Mouse (Mus musculus) hindbrain, postnatal 0 days (tissue): ENCODE data around the gene Hdhd5. TPM values are rescaled to one million over a fixed set of nuclear protein-coding genes. Genes with fewer than 3 reads are reported as not detected.
A peak's percentile ranks its signal among the peaks of the same experiment; 100 is the strongest.

ENCODE experiments used
- ATAC-seq: fragments of 200-750 bp; cut with Nextera tagmentation; 2 replicates; pipeline ENCODE4 v1.8.0; 2017; ENCODE audit warnings: mild to moderate bottlenecking, moderate TSS enrichment, moderate library complexity
- DNase-seq: peaks from one replicate; pipeline ENCODE4 v3.0.0-alpha.2; 2015; ENCODE audit warnings: low spot score
- H3K27ac ChIP-seq: fragments of 300-500 bp; sonication (generic); 2 replicates; pipeline ENCODE4 v1.5.1; 2014; ENCODE audit warnings: mild to moderate bottlenecking
- H3K27me3 ChIP-seq: fragments of 300-500 bp; sonication (generic); 2 replicates; pipeline ENCODE4 v1.6.1; 2014; ENCODE audit warnings: low read length, mixed read lengths; ENCODE audit not compliant: insufficient read depth
- H3K36me3 ChIP-seq: fragments of 300-500 bp; sonication (generic); 2 replicates; pipeline ENCODE4 v1.6.1; 2014; ENCODE audit warnings: low read length, mixed read lengths; ENCODE audit not compliant: insufficient read depth
- H3K4me1 ChIP-seq: fragments of 300-500 bp; sonication (generic); 2 replicates; pipeline ENCODE4 v1.6.1; 2014; ENCODE audit warnings: antibody characterized with exemption, low read length, mixed read lengths; ENCODE audit not compliant: insufficient read depth
- H3K4me2 ChIP-seq: fragments of 300-500 bp; sonication (generic); 2 replicates; pipeline ENCODE4 v1.6.1; 2014; ENCODE audit warnings: low read depth, mild to moderate bottlenecking, low read length, moderate library complexity, mixed read lengths
- H3K4me3 ChIP-seq: fragments of 300-500 bp; sonication (generic); 2 replicates; pipeline ENCODE4 v1.5.1; 2014; ENCODE audit warnings: low read length
- H3K9ac ChIP-seq: fragments of 300-500 bp; sonication (generic); replicated peaks from 2 replicates; pipeline ENCODE4 v1.6.1; 2014; ENCODE audit warnings: mild to moderate bottlenecking, low read length, moderate library complexity, mixed read lengths
- H3K9me3 ChIP-seq: fragments of 300-500 bp; sonication (generic); 2 replicates; pipeline ENCODE4 v1.6.1; 2016; ENCODE audit warnings: low read length, mixed read lengths
- CTCF ChIP-seq: IDR thresholded peaks from 2 replicates; pipeline ENCODE4 v1.5.1; 2016; ENCODE audit warnings: antibody characterized with exemption, control low read depth, low read depth
- WGBS: fragments of 180-500 bp; shearing (Covaris S2); extraction: QIAGEN DNeasy Blood & Tissue Kit; methylation state at CpG from one replicate; pipeline ENCODE4 v1.1.7; 2014; 5-methylcytosine and 5-hydroxymethylcytosine counted together
- polyA plus RNA-seq: library from polyadenylated mRNA; unstranded; fragments of >200 nt; fragmentation: Nextera tagmentation; extraction: Ambion mirVana; gene quantifications from 2 replicates; pipeline ENCODE4 v1.2.1, GENCODE M21; 2015
- total RNA-seq: library from RNA; depleted of rRNA; stranded (reverse); fragments of >200 nt; gene quantifications from 2 replicates; pipeline ENCODE4 v1.2.3, GENCODE M21; 2014

Gene Hdhd5
- total and polyA plus RNA-seq, 2 experiments from 2014 or later, result 19.1 to 38.9 TPM

DNA sequence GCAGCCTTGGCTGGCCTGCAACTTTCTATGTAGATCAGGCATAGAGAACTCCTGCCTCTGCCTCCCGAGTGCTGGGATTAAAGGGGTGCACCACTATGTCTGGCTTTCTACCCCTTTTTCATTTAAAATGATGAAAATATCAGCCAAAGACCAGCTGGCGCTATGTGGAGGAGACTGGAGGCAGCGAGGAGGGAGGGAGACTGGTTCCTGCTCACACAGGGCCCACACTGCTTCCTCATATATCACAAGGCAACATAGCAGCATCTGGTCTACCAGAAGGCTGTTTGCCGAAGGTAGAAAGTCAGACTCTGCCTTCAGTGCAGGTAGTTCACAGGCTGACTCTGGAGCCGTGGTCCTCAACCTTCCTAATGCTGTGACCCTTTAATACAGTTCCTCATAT, 50.8 kb downstream of the Hdhd5 start:
- WGBS, result 95% methylated on average over 5 of the region's 5 CpGs

DNA sequence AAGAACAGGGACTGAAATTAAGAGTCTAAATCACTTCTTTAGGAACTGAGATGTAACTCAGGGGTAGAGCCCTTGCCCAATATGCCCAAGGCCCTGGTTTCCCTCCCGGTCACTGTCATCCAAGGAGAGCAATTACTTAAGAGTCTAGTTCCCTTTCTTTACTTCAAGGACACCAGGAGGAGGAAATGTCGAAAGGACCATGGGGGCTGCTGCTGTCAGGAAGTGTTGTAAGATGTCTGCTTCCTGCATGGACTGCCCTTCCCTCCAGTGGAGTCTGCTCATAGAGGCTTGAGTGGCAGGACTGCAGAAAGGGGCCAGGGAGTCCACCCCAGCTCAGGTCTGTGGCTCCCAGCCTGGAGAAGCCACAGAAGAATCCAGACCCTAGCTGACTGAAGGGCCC, 51.8 kb downstream of the Hdhd5 start:
- no peak overlapping the region for H3K4me3 ChIP-seq
- no peak for TF ChIP-seq CTCF
- no peaks in the 10 kb centered on the region for H3K9me3 ChIP-seq
- no peak overlapping the region for H3K27ac ChIP-seq
- peaks cover 5% of the 10 kb centered on the region; the same call in 1 of the 2 replicates for H3K36me3 ChIP-seq
- ATAC-seq, result no peak
- no peaks in the 10 kb centered on the region for H3K27me3 ChIP-seq
- no peaks in the 10 kb centered on the region for H3K4me1 ChIP-seq
- no peak overlapping the region for H3K4me2 ChIP-seq
- DNase-seq, result no peak
- H3K9ac ChIP-seq, result no peak overlapping the region
- 95% methylated on average over 2 of the region's 2 CpGs for WGBS

More for the DNA sequence above, 50.8 kb downstream of the Hdhd5 start:
- Histone ChIP-seq H3K27me3 (no peaks in the 10 kb centered on the region), H3K4me1 (no peaks in the 10 kb centered on the region), H3K4me3 (no peak overlapping the region), H3K4me2 (no peak overlapping the region), H3K27ac (no peak overlapping the region), H3K9me3 (no peaks in the 10 kb centered on the region), H3K9ac (no peak overlapping the region), H3K36me3 (peaks cover 5% of the 10 kb centered on the region; the same call in 1 of the 2 replicates)
- no peak for ATAC-seq
- DNase-seq, result no peak
- no peak for TF ChIP-seq CTCF

DNA sequence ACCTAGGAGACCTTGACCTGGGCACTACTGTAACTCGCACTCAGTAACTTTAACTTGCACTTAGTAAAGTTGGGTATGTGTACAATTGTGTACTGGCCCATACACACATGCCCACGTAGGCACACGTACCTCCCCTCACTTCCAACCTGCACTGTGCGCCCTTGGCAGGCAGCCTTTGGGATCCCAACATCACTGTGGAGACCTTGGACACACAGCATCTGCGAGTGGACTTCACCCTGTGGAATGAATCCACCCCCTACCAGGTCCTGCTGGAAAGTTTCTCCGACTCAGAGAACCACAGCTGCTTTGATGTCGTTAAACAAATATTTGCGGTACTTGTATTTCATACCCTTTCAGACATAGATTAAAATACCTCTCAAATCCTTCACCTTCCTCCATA, 55.8 kb downstream of the Hdhd5 start:
- Histone ChIP-seq H3K27ac (no peak overlapping the region), H3K9ac (no peak overlapping the region), H3K4me1 (peaks cover 24% of the 10 kb centered on the region; the same call in 1 of the 2 replicates), H3K36me3 (no peaks in the 10 kb centered on the region), H3K9me3 (no peaks in the 10 kb centered on the region), H3K4me2 (no peak overlapping the region), H3K4me3 (no peak overlapping the region), H3K27me3 (no peaks in the 10 kb centered on the region)
- no peak for TF ChIP-seq CTCF
- ATAC-seq (no peak), DNase-seq (no peak)
- 76% methylated on average over 8 of the region's 8 CpGs for WGBS

DNA sequence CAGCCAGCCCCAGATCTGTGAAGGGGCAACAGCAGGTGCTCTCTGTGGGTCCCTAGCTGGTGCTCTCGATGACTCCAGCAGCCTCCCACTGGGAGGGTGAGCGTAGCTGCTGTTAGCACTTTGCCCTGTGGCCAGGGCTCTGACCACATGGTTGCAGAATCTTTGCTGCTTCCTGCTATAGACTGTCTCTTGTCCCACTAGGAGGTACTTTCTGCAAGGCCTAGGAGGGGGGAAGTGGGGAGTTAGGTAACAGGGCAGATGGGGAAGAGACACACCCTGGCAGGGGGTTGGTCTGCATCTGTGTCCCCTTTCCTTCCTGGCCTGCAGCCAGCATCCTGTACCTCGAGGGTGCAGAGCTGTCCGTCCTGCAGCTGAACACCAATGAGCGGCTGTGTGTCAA, 57.7 kb downstream of the Hdhd5 start:
- Histone ChIP-seq H3K9me3 (no peaks in the 10 kb centered on the region), H3K4me2 (no peak overlapping the region), H3K27me3 (no peaks in the 10 kb centered on the region), H3K36me3 (no peaks in the 10 kb centered on the region), H3K9ac (no peak overlapping the region), H3K27ac (peak overlapping the region; percentile 11; the same call in 1 of the 2 replicates), H3K4me1 (peaks cover 24% of the 10 kb centered on the region; the same call in 1 of the 2 replicates), H3K4me3 (no peak overlapping the region)
- peak; percentile 39 for DNase-seq
- no peak for TF ChIP-seq CTCF
- WGBS, result 22% methylated on average over 5 of the region's 5 CpGs
- ATAC-seq, result peak; percentile 58

DNA sequence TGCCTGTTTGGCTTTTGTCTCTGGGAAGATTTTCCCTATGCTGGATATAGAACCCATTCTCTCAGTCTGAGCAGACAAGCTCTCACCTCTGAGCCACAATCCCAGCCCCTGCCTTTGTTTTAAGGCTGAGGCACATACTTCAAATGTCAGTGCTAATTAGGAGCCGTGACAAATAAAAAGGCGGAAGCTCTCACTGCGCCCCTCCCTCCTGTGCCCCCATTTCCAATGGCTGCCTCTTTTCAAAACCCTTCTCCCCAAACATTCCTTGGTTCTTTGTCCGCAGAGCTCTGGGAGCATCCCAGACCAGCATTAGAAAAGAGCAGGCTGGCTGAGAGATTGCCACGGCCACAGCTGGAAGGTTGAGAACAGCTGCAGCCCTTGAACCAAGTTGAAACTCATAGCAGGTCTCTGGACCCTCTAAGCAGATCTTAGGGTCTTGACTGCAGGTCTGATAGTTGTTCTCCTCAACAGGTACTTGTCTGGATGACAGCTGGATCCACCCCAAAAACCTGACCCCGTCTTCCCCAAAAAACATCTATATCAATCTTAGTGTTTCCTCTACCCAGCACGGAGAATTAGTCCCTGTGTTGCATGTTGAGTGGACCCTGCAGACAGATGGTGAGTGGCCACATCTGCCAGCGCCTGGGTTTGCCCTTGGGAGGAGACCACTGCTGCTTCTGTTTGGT, 58.5 kb downstream of the Hdhd5 start:
- Histone ChIP-seq H3K9ac (no peak overlapping the region), H3K4me3 (no peak overlapping the region), H3K4me1 (peaks cover 24% of the 10 kb centered on the region; the same call in 1 of the 2 replicates), H3K27ac (peak overlapping the region; percentile 52), H3K4me2 (no peak overlapping the region), H3K9me3 (no peaks in the 10 kb centered on the region), H3K36me3 (no peaks in the 10 kb centered on the region), H3K27me3 (no peaks in the 10 kb centered on the region)
- 17% methylated on average over 8 of the region's 8 CpGs for WGBS
- peak; percentile 43; the same call in 1 of the 2 replicates for ATAC-seq
- no peak for TF ChIP-seq CTCF
- no peak for DNase-seq

DNA sequence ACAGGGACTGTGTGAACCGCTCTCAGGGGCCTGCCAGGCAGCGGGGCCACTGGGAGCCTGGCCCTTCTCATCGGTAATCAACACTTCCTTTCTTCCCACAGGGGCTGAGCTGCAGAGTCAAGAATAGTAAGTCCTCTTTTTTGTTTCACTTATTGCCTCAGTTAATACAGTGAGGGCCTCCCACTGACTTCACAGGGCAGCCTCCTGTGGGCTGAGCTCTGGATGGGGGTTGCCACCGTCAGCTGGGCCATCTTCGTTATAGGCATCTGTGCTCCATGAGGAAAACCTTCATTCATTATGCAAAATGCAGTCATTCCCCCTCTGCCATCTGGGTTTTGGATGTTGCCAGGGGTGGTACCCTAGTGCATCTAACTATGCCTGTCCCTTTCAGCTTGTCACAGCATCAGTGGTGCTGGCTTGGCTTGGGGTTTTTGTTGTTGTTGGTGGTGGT, 59.1 kb downstream of the Hdhd5 start:
- ATAC-seq (peak; percentile 60), DNase-seq (peak; percentile 64)
- H3K27ac ChIP-seq, result peak overlapping the region; percentile 52
- H3K4me1 ChIP-seq, result peaks cover 24% of the 10 kb centered on the region; the same call in 1 of the 2 replicates
- WGBS, result 10% methylated on average over 5 of the region's 5 CpGs
- no peaks in the 10 kb centered on the region for H3K36me3 ChIP-seq
- H3K9ac ChIP-seq, result no peak overlapping the region
- H3K4me3 ChIP-seq, result no peak overlapping the region
- no peak for TF ChIP-seq CTCF
- no peaks in the 10 kb centered on the region for H3K9me3 ChIP-seq
- no peaks in the 10 kb centered on the region for H3K27me3 ChIP-seq
- no peak overlapping the region for H3K4me2 ChIP-seq

DNA sequence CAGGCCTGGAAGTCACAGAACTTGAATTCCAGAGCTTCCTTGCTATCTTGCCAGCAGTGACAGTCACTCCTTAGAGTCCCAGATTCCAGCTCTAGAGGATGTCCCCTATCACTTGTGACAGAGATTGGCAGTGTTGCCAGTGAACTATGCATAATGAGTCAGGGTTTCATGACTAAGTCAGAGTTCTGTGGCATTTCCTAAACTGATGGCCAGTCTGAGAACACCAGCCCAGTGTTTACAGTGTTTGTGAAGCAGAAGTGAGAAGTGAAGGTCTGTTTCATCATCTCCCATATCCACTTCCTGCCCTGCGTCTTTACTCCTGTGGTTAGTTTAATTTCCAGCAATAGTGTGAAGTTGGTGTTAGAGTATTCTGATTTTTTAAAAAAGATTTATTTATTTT, 60.5 kb downstream of the Hdhd5 start:
- H3K4me2 ChIP-seq, result no peak overlapping the region
- no peaks in the 10 kb centered on the region for H3K27me3 ChIP-seq
- H3K9ac ChIP-seq, result no peak overlapping the region
- DNase-seq, result no peak
- H3K4me1 ChIP-seq, result peaks cover 24% of the 10 kb centered on the region; the same call in 1 of the 2 replicates
- WGBS, result 91% methylated on average over 1 of the region's 1 CpGs
- H3K4me3 ChIP-seq, result no peak overlapping the region
- no peak for TF ChIP-seq CTCF
- no peaks in the 10 kb centered on the region for H3K36me3 ChIP-seq
- no peak overlapping the region for H3K27ac ChIP-seq
- no peaks in the 10 kb centered on the region for H3K9me3 ChIP-seq
- ATAC-seq, result no peak
